Mouse (Mus musculus): Measurements from ENCODE around the gene Map3k4.

GRCm38 (mm10) chr17:12226551-12226950 lies 92.0 kb downstream of the Map3k4 start:
- TF ChIP-seq CTCF (IDR thresholded peaks at IDR 0.05; ENCODE audit: low read depth) (peak; percentile 73), EP300 (IDR thresholded peaks at IDR 0.05; ENCODE audit: low read depth) (no peak)
